Mouse (Mus musculus) adrenal gland, adult 8-10 months (tissue): Measurements from ENCODE around the gene Gm45713. TPM values are rescaled to one million over a fixed set of nuclear protein-coding genes. Genes with fewer than 3 reads are reported as not detected.
"Not testable (repeated sequence)": the region's sequence is repeated elsewhere in the genome, so short reads cannot be mapped to it uniquely, and the experiment has no call there.

Experiments used
- DNase-seq: peaks from one replicate; pipeline ENCODE4 v3.0.0; 2022
- total RNA-seq, 4 experiments: library from RNA; stranded (reverse); gene quantifications; 2 replicates each; pipeline ENCODE4 v1.2.4; 2022

Gene Gm45713
- not detected for total RNA-seq

DNA sequence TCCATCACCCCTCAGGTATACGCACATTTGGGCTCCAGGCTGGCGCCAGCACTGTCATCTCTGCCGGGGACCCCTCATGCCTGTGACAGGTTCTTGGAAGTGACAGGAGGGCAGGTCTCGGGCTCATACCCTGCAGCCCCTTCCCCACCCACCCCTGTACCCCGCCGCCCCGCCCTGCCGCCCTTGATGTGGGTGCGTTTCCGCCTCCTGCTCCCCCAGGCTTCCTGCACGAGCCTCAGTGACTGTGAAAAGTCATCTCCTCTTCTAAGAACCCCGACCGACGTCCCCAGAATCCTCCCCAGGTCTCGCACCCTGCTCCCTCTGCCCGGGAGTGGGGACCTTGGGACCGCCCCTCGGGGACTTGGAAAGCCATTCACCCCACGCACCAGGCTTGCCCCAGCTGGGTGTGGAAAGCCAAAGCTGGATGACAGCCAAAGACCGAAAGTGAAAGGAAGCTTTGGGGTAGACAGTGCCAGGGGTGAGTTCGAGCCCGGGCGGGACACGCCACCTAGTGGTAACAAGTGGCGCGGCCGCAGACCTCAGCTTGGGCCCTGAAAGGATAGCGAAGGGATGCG, at the start of gene Gm45713, which contains the start of gene Flt3l:
Gene Gm45713 (minus strand): TSS at position 239 of the 575 bp plus-strand sequence.
Gene Flt3l (minus strand): TSS at position 440 of the 575 bp plus-strand sequence.
- DNase-seq, result peak; percentile 92

DNA sequence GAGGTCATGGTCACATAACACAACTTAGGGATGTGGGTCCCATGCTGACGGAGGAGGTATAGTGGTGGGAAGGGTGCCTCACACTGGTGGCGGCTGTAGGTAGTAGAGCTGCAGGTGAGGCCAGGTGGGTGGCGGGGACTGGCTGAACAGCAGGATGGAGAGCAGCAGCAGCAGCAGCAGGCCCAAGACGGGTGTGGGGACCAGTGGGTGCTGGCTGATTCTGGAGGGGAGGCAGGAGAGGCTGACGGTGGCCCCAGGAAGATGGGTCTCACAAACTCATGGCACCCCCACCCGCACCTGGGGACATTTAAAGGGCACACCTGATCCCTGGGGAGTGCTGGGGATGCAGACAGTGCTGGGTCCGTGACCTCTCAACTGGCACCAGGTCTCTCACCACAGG, 47.6 kb upstream of the Gm45713 start:
- no peak for DNase-seq

GRCm38 (mm10) chr7:45182606-45183005, 46.6 kb upstream of the Gm45713 start:
- no peak for DNase-seq

DNA sequence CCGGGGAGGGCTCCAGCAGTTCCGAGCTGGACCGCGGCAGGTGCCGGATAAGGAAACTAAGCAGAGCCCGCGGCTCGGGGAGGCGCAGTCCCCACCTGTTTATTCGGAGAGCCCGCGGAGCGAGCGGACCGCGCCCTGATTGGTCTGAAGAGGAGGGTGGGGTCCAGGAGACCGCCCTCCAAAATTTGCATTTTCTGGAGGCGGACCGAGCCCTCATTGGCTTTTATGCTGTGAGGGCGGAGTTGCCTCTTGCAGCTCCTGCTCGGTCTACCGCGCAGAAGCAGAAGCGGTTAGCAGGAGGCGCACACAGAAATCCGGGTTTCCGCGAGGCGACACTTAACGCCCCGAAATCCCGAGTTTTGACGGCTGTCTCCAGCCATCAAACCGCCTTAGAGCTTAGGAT, 46.2 kb upstream of the Gm45713 start:
- peak; percentile 82 for DNase-seq

DNA sequence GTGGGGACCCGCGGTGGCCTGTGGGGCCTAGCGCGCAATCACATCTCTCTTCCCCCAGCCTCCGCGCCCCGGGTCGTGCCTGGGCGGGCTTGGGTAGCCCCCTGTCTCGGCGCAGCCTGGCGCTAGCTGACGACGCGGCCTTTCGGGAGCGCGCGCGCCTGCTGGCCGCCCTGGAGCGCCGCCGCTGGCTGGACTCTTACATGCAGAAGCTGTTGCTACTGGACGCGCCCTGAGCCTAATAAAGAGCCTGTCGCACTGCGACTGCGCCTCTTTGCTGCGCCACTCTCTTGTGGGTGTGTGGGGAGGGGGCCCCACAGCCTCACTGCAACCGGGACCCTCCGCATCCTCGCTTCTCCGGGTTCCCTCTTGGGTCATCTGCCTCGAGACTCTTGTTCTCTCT, 45.5 kb upstream of the Gm45713 start:
- no peak for DNase-seq

GRCm38 (mm10) chr7:45180896-45181477, 45.0 kb upstream of the Gm45713 start, which contains the start of gene Pth2:
TSS of gene Pth2 (plus strand) at chr7:45180995.
- DNase-seq, result no peak

- no peak for DNase-seq
Observed at GRCm38 (mm10) chr7:45179469-45179868, 43.4 kb upstream of the Gm45713 start, which contains the start of gene Gfy. TSS of gene Gfy (minus strand) at chr7:45179569.

GRCm38 (mm10) chr7:45178550-45178949, 42.5 kb upstream of the Gm45713 start:
- DNase-seq, result no peak

GRCm38 (mm10) chr7:45176356-45176755, 40.3 kb upstream of the Gm45713 start:
- no peak for DNase-seq

DNA sequence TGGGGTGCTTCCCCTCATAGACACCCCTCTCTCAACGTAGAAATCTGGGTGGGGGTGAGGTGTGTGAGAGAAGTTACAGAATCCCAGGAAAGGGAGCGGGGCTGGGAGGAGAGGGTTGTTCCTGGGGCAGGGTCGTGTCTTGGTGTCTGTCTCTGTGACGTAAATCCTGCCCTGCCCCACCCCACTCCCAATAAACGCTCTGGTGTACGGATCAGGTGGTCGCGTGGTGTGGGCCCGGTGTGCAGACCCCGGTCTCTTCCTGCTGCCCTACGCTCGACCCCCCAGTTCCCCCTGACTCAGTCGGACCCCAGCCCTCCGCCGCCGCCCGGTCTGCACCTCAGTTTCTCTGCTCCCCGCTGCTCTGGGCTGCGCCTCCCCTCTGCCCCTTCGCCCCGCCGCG, 39.9 kb upstream of the Gm45713 start:
- DNase-seq, result no peak

GRCm38 (mm10) chr7:45175398-45175797, 39.4 kb upstream of the Gm45713 start:
- DNase-seq, result no peak

GRCm38 (mm10) chr7:45174567-45175280, 38.7 kb upstream of the Gm45713 start:
- no peak for DNase-seq

GRCm38 (mm10) chr7:45173772-45174171, 37.7 kb upstream of the Gm45713 start:
- not testable (repeated sequence) for DNase-seq

GRCm38 (mm10) chr7:45172974-45173373, 36.9 kb upstream of the Gm45713 start:
- no peak for DNase-seq

DNA sequence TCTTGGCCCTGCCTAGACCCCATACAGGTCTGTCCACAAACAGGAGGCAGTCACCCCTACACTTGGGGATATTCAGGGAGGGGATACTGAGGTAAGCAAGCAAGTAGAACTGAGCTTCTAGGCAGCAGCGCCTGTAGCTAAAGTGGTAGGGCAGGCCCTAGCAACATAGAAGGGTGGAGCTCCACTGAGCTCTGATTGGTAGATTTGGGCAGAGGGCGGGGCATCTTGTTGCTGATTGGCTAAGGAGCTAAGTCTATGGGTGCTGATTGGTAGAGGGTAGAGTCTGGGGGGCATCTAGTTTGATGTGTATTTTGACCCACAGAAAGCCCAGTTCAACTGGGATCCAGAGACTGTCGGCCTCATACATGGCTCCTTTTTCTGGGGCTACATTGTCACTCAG, 33.5 kb upstream of the Gm45713 start:
- DNase-seq, result no peak

GRCm38 (mm10) chr7:45168656-45169055, 32.6 kb upstream of the Gm45713 start:
- no peak for DNase-seq

DNA sequence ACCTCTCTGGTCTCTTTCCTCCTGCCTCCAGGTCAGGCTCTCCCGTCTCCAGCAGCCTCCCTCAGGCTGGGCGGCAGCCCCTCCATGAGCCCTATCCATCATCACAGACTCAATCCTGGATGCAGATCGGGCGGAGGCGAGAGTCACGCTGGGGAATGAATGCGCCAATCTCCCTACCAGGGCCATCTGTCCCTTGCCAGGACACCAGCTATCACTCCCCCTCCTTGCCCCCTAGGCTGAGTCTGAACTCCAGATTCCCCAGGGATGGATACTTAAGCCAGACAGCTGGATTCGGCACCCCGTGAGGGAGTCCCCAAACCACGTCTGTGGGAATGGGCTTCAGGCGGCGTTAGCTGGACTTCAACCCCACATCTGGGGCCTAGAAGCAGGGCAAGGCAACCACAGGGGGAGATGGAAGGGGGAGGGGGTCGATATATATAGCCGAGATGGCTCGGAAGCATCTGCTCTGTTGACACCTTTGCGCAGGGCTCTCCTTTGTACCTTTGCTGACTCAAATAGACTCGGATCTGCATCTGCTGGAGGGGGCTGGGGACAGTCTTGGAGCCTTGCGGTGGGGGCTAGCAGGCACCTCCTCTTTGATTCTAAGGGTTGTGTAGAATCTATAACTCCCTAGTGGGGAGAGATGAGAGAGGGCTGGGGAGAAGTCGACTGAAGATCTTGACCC, 31.9 kb upstream of the Gm45713 start:
- DNase-seq, result no peak

- DNase-seq, result no peak
Observed at GRCm38 (mm10) chr7:45166950-45167401, 30.9 kb upstream of the Gm45713 start.

- DNase-seq, result no peak
Observed at GRCm38 (mm10) chr7:45165701-45166100, 29.7 kb upstream of the Gm45713 start.

DNA sequence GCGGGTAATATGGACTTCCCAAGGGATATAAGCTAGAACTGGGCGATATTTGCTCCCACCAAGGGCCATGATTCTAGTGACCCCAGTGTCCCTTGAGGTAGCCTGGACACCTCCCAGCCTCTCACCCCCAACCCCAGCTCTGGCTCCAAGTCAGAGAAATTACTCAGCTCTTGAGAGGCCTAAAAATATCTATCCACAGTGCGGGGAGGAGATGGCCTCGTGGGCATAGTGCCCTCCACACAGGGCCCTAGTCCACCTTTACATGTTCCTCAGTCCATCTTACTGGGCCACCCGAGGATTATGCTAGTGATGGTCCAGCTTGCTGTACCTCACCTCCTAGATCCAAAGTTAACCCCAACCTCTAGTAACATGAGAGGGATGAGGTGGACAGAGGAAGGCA, 28.8 kb upstream of the Gm45713 start:
- DNase-seq, result no peak

DNA sequence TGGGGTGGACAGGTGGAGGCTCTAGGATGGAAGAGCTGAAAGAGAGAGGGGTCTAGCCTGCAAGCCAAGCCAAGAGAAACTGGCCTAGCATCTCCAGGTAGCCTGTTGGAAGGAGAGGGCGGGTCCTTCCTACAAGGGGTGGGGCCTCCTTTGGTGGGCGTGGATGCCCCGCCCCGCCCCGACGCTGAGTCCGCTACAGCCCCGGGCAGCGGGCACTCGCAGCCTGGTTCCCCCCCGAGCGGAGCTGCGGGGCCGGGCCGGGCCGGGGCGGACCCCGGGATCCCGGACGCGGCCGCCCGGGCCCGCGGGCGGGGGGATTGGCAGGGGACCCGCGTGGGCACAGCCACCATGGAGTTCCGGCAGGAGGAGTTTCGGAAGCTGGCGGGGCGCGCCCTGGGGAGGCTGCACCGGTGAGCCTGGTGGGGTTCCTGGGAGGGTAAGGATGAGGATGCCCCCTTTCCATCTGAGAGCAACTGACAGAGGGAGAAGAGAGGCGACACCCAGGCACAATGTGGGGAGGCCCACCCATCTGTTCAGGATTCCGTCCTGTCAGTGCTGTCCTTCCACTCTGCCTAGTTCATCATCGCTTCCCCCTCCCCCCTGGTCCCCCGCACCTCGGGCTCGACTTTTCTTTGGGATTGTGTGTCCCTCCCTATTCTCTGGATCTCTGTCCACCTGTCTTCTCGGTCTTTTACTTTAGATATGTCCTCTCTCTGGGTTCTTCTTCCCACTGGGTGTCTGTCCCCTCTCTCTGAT, 27.9 kb upstream of the Gm45713 start, which contains the start of gene Slc17a7:
Gene Slc17a7 (plus strand): TSS at position 215 of the 756 bp plus-strand sequence.
- no peak for DNase-seq

GRCm38 (mm10) chr7:45162996-45163615, 27.1 kb upstream of the Gm45713 start:
- DNase-seq, result no peak
